Mouse (Mus musculus) MEL (cell line): ENCODE data around the gene Ccdc162.

Source experiments
- CTCF ChIP-seq, 3 experiments: IDR thresholded peaks in 2 of 3; conservative IDR thresholded peaks in 1 of 3; 2 replicates each; pipeline ENCODE4 v1.5.1; 2011 to 2012; ENCODE audit warnings: low read length in 3 of 3, low read depth in 2 of 3, mild to moderate bottlenecking in 2 of 3, improper control_type of control experiment in 1 of 3, inconsistent platforms in 1 of 3, mixed read lengths in 1 of 3, moderate library complexity in 1 of 3; ENCODE audit not compliant: control insufficient read depth in 1 of 3, insufficient read depth in 1 of 3, poor library complexity in 1 of 3, severe bottlenecking in 1 of 3
- EP300 ChIP-seq, 2 experiments: IDR thresholded peaks; 2 replicates each; pipeline ENCODE4 v1.6.1; 2011; ENCODE audit warnings: improper control_type of control experiment in 2 of 2, low read length in 2 of 2, low read depth in 1 of 2, mild to moderate bottlenecking in 1 of 2
- GATA1 ChIP-seq: IDR thresholded peaks from 2 replicates; pipeline ENCODE4 v1.6.1; 2011; ENCODE audit warnings: low read depth, low read length, improper control_type of control experiment
- HCFC1 ChIP-seq: IDR thresholded peaks from 2 replicates; pipeline ENCODE4 v1.6.1; 2012; ENCODE audit warnings: low read depth, mild to moderate bottlenecking, inconsistent platforms, low read length, improper control_type of control experiment, moderate library complexity
- MAFK ChIP-seq: IDR thresholded peaks from 2 replicates; pipeline ENCODE4 v1.6.1; 2011; ENCODE audit warnings: low read depth, mild to moderate bottlenecking, low read length, improper control_type of control experiment, borderline replicate concordance
- MAX ChIP-seq: IDR thresholded peaks from 2 replicates; pipeline ENCODE4 v1.6.1; 2011; ENCODE audit warnings: low read length, improper control_type of control experiment
- MXI1 ChIP-seq: IDR thresholded peaks from 2 replicates; pipeline ENCODE4 v1.6.1; 2011; ENCODE audit warnings: mild to moderate bottlenecking, low read depth, low read length, improper control_type of control experiment
- NRF1 ChIP-seq: IDR thresholded peaks from 2 replicates; pipeline ENCODE4 v1.6.1; 2014; ENCODE audit warnings: low read depth, mild to moderate bottlenecking, inconsistent platforms, low read length, improper control_type of control experiment, moderate library complexity; ENCODE audit not compliant: poor library complexity, insufficient read depth, severe bottlenecking
- POLR2A ChIP-seq, 2 experiments: IDR thresholded peaks; 2 replicates each; pipeline ENCODE4 v1.6.1; 2011 to 2012; ENCODE audit warnings: low read length in 2 of 2, mild to moderate bottlenecking in 2 of 2, control low read depth in 1 of 2, improper control_type of control experiment in 1 of 2, low read depth in 1 of 2, moderate library complexity in 1 of 2; ENCODE audit not compliant: control insufficient read depth in 1 of 2, insufficient read depth in 1 of 2, poor library complexity in 1 of 2
- RAD21 ChIP-seq: IDR thresholded peaks from 2 replicates; pipeline ENCODE4 v1.6.1; 2011; ENCODE audit warnings: mild to moderate bottlenecking, low read depth, low read length, improper control_type of control experiment
- TAL1 ChIP-seq: IDR thresholded peaks from 2 replicates; pipeline ENCODE4 v1.6.1; 2012; ENCODE audit warnings: mild to moderate bottlenecking, inconsistent platforms, low read length, moderate library complexity, mixed read lengths
- TCF12 ChIP-seq: IDR thresholded peaks from 2 replicates; pipeline ENCODE4 v1.6.1; 2014; ENCODE audit warnings: low read depth, mild to moderate bottlenecking, inconsistent platforms, low read length, improper control_type of control experiment, moderate library complexity
- UBTF ChIP-seq: IDR thresholded peaks from 2 replicates; pipeline ENCODE4 v1.6.1; 2012; ENCODE audit warnings: low read depth, mild to moderate bottlenecking, inconsistent platforms, low read length, improper control_type of control experiment, moderate library complexity, borderline replicate concordance; ENCODE audit not compliant: insufficient read depth
- ZKSCAN1 ChIP-seq: IDR thresholded peaks from 2 replicates; pipeline ENCODE4 v1.6.1; 2012; ENCODE audit warnings: low read depth, mild to moderate bottlenecking, inconsistent platforms, low read length, improper control_type of control experiment, moderate library complexity

DNA sequence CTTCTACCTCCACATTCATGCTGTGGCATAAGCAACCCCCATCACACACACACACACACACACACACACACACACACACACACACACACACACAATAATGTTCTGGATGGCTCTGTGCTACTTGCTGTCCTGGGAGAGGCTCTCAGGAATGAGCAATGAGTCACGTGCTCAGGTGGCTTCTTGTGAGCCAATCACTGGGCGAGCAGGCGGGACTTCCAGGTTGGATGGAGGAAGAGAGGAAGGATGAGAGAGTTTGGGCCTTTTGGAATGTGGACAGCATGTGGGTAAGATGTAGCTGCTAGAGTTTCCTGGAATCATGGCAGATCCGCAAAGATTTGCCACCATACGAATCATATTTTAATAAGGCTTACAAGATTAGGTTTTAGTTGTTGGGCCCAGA, 40.8 kb upstream of the Ccdc162 start:
- TF ChIP-seq UBTF, result no peak
- TF ChIP-seq CTCF (IDR thresholded peaks at IDR 0.05 in 2 of 3, conservative IDR thresholded peaks at IDR 0.05 in 1 of 3; ENCODE audit: control insufficient read depth in 1 of 3, insufficient read depth in 1 of 3, low read depth in 2 of 3, low read length in 3 of 3, poor library complexity in 1 of 3, severe bottlenecking in 1 of 3), result no peak
- no peak for TF ChIP-seq POLR2A (IDR thresholded peaks at IDR 0.05; ENCODE audit: control insufficient read depth in 1 of 2, insufficient read depth in 1 of 2, low read depth in 1 of 2, low read length in 2 of 2, poor library complexity in 1 of 2)
- no peak for TF ChIP-seq MAFK
- no peak for TF ChIP-seq GATA1
- TF ChIP-seq NRF1, result no peak
- no peak for TF ChIP-seq TCF12
- no peak for TF ChIP-seq HCFC1
- no peak for TF ChIP-seq TAL1
- TF ChIP-seq MXI1, result no peak
- no peak for TF ChIP-seq EP300 (IDR thresholded peaks at IDR 0.05; ENCODE audit: low read depth in 1 of 2, low read length in 2 of 2)
- no peak for TF ChIP-seq MAX
- no peak for TF ChIP-seq ZKSCAN1
- no peak for TF ChIP-seq RAD21
